Mouse (Mus musculus) adrenal gland, adult 18-20 months (tissue): Measurements from ENCODE around the gene Ap5s1. TPM values are rescaled to one million over a fixed set of nuclear protein-coding genes. Genes with fewer than 3 reads are reported as not detected.

ENCODE experiments used
- DNase-seq, 2 experiments: peaks; one replicate each; pipeline ENCODE4 v3.0.0; 2021 to 2022; ENCODE audit warnings: low spot score in 2 of 2
- long read RNA-seq, 2 experiments: library from polyadenylated mRNA; stranded (forward); transcript quantifications; one replicate each; pipeline ENCODE4 v2.0.0; 2021
- total RNA-seq, 2 experiments: library from RNA; stranded (reverse); gene quantifications; 1 replicate in 1 of 2; 2 replicates in 1 of 2; pipeline ENCODE4 v1.2.3; 2021

Ap5s1 gene
- 10 to 100 TPM; 14.9 to 16.3 TPM for total RNA-seq
- long read RNA-seq, experiment 1, partial matches to known transcripts = 0 of 10 reads
- long read RNA-seq, experiment 1, other reads (novel, unspliced or antisense) = 4 of 10 reads
- long read RNA-seq, experiment 2, transcript Ap5s1-205 (2 exons, 868 nt) = major isoform, 7 of 17 reads
- long read RNA-seq, experiment 2, transcript Ap5s1-203 (3 exons, 1,521 nt) = major isoform, 7 of 17 reads
- long read RNA-seq, experiment 2, partial matches to known transcripts = 2 of 17 reads
- long read RNA-seq, experiment 2, other reads (novel, unspliced or antisense) = 0 of 17 reads

- DNase-seq = no peak
These were observed at the start of gene Ap5s1 for GRCm38 (mm10) chr2:131206778-131207177. Gene Ap5s1, plus strand, starts transcription at chr2:131207078.

- peak in 1 of 2 experiments; percentile 22 for DNase-seq
These were observed 47.4 kb upstream of the Ap5s1 start for GRCm38 (mm10) chr2:131159491-131159910.

- peak; percentile 90 to 91 for DNase-seq
These were observed 46.8 kb upstream of the Ap5s1 start, which contains the start of gene 1700037H04Rik for GRCm38 (mm10) chr2:131159938-131160581. Gene 1700037H04Rik, minus strand, starts transcription at chr2:131160081.

GRCm38 (mm10) chr2:131160671-131161111 lies 46.2 kb upstream of the Ap5s1 start:
- DNase-seq = no peak

GRCm38 (mm10) chr2:131163924-131164323 lies 43.0 kb upstream of the Ap5s1 start:
- no peak for DNase-seq

GRCm38 (mm10) chr2:131166172-131166571 lies 40.7 kb upstream of the Ap5s1 start:
- DNase-seq = no peak

GRCm38 (mm10) chr2:131167984-131168383 lies 38.9 kb upstream of the Ap5s1 start:
- DNase-seq = no peak

- DNase-seq = no peak
These were observed 38.0 kb upstream of the Ap5s1 start for GRCm38 (mm10) chr2:131168914-131169313.

- DNase-seq = no peak
These were observed 35.9 kb upstream of the Ap5s1 start for GRCm38 (mm10) chr2:131170936-131171335.

GRCm38 (mm10) chr2:131171401-131172104 lies 35.3 kb upstream of the Ap5s1 start:
- DNase-seq = peak; percentile 65 to 68

- no peak for DNase-seq
These were observed 34.6 kb upstream of the Ap5s1 start for GRCm38 (mm10) chr2:131172322-131172721.

GRCm38 (mm10) chr2:131174700-131175099 lies 32.2 kb upstream of the Ap5s1 start:
- DNase-seq = peak in 1 of 2 experiments; percentile 39

- no peak for DNase-seq
These were observed 31.5 kb upstream of the Ap5s1 start for GRCm38 (mm10) chr2:131175286-131175944.

GRCm38 (mm10) chr2:131175945-131176309 lies 31.0 kb upstream of the Ap5s1 start:
- no peak for DNase-seq

GRCm38 (mm10) chr2:131176491-131176890 lies 30.4 kb upstream of the Ap5s1 start:
- no peak for DNase-seq

- no peak for DNase-seq
These were observed 28.9 kb upstream of the Ap5s1 start for GRCm38 (mm10) chr2:131177932-131178331.

- DNase-seq = peak in 1 of 2 experiments; percentile 12
These were observed 28.0 kb upstream of the Ap5s1 start for GRCm38 (mm10) chr2:131178828-131179245.

- peak; percentile 48 to 58 for DNase-seq
These were observed 27.5 kb upstream of the Ap5s1 start for GRCm38 (mm10) chr2:131179246-131179886.

- DNase-seq = peak; percentile 85 to 92
These were observed 26.8 kb upstream of the Ap5s1 start, which contains the start of gene Cenpb for GRCm38 (mm10) chr2:131179990-131180587. Gene Cenpb, minus strand, starts transcription at chr2:131180067.

GRCm38 (mm10) chr2:131186343-131186742 lies 20.5 kb upstream of the Ap5s1 start:
- no peak for DNase-seq
